Mouse (Mus musculus) heart, postnatal 25 days (tissue): Measurements from ENCODE around the gene Nudt5. TPM values are rescaled to one million over a fixed set of nuclear protein-coding genes. Genes with fewer than 3 reads are reported as not detected.
A peak's percentile ranks its signal among the peaks of the same experiment; 100 is the strongest.

Experiments used
- DNase-seq: peaks from one replicate; pipeline ENCODE4 v3.0.0; 2022; ENCODE audit warnings: low spot score
- intact Hi-C: fragments of 180-260 bp; cut with DNase I; formaldehyde crosslinking; loops from one replicate; pipeline ENCODE4 v1.15.1; 2025
- total RNA-seq, 2 experiments: library from RNA; stranded (reverse); gene quantifications; 2 replicates each; pipeline ENCODE4 v1.2.3; 2021

Gene Nudt5
- total RNA-seq, 2 experiments from 2014 or later, result 13.7 to 15.7 TPM

- DNase-seq, result no peak
- intact Hi-C loops, result no loop called here
These were observed 7.0 kb downstream of the Nudt5 start for GRCm38 (mm10) chr2:5851866-5852265.

DNA sequence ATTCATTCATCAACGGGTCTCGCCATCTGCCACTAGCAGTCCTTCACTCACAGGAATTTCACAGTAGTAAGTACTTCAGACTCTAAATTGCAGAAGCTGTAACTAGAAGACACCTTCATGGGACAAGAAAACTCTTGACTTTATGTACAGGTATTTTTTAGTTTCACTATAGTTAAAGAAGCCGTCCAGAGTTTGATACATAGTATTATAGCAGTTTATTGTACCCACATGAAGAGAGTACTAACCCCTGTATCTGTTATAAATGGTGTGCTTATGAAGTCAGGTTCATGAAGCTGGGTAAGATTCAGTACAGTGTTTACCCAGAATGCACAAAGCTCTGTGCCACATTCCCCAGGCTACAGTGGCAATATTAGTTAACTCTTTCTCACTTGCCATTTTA lies 18.0 kb downstream of the Nudt5 start, which contains the start of gene Gm13199:
Gene Gm13199, minus strand, starts transcription at position 101 of the 400 bp plus-strand sequence.
- no peak for DNase-seq
- intact Hi-C loops, result no loop called here

DNA sequence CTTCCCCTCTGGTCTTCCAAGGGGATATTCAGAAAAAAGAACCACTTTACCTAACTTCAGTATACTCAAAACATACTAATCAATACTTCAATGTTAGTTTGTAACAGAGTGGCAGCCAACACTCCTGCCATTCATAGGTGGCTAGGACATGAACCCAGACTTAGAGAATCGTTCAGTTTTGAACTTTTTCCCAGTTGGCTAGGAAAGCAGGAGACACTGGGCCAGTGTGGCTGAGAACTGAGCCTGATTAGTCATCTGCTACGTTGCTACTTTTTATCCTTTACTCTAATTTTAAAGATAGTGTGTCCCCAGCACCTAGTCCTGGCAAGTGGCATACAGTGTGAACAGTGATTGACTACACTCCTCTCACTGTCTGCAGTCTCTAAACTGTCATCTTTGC lies 22.9 kb downstream of the Nudt5 start:
- intact Hi-C loops, result no loop called here
- DNase-seq, result no peak

DNA sequence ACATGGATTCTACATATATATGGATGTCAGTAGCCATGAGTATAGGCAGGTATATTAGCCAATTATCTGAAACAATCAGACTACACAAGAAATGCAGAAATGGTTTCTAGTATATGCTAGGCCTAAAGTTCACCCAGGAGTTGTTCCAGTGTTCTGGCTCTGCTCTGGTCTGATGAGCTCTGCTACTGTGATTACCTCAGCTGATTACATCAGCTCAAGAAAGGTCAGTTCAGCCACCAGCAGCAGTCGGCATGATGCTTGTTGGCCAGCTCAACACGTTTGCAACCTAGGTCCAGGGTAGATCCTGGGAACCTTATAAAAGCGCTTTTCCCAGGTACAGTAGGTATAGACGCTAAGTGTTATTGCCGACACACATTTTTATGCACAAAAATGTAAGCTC lies 24.9 kb downstream of the Nudt5 start:
- no peak for DNase-seq
- intact Hi-C loops, result no loop called here

- intact Hi-C loops, result no loop called here
- no peak for DNase-seq
These were observed 32.6 kb downstream of the Nudt5 start for GRCm38 (mm10) chr2:5877446-5877845.

DNA sequence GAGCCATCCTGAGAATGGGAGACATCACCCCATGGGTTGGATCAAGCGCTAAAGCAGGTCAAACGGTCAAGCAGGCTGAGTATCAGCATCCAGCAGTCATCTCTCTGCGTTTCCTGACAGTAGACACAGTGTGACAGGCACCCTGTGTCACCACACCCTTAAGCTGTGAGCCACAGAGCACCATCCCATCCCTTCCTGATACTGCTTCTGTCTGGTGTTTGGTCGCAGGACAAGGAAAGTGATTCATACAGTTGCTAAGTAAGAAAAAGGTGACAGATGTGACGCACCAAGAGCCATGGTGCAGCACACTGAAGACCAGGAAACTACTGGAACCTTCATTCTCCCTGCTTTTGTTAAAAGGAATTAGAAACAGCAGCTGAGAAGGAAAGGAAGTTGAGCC lies 44.0 kb downstream of the Nudt5 start:
- no peak for DNase-seq
- intact Hi-C loops, result no loop called here

GRCm38 (mm10) chr2:5889412-5889811 lies 44.6 kb downstream of the Nudt5 start:
- no peak for DNase-seq
- intact Hi-C loops, result no loop called here

DNA sequence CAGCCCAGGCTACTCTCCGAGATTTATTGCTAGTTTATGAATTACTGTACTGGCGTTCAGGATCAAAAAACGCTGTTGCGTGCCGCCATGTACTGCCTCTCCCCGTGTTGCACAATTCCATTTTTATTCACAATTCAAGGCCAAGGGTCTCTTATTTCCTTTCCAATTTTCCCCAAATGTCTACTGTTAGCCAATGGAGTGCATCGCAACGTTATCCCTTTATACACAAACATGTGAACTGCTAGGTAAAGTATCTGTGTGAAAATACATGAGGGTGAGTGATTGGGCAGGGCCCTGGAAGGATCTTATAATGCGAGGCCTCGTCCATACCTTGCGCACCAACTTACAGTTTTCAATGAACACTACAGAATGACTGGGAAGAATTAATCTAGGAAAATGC lies 49.5 kb downstream of the Nudt5 start:
- no peak for DNase-seq
- intact Hi-C loops, result loop anchor here (5.0 kb wide), 1 partner anchor 47 kb away; the partner anchor contains the start of genes Cdc123 and Nudt5

DNA sequence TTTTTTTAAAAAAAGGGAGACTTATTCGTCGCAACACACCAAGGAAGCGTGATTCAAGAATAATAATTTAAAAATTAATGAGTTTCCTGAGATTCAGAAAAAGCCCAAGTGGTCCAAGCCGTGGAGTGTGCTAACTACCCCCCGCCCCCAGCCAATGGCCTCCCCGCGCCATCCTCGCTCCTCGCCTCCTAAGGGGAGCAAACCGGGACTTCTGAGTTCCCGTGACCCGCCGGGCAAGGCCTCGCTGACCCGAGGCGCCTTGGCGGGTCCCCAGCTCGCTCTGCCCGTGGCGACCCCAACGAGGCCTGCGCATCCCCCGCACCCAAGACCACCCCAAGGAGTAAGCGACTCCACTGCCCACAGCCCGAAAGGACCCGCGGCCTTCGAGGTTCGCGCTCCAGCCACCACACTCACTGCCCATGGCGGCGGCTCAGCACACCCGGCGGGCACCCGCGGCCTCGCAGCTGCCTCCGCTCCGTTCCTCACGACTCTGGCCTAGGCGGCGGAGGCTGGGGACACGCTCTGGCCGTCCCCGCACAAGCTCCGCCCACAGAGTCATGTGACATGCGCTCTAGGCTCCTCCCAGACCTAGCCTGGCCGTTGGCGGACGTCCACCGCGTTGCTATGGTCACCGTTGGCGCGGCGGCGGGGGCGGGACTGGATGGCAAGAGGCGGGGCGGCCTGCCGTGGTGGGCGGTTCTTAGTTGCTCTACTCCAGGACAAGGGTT lies 50.2 kb downstream of the Nudt5 start, which contains the start of gene Sec61a2:
Gene Sec61a2, minus strand, starts transcription at position 590 of the 728 bp plus-strand sequence.
- intact Hi-C loops, result loop anchor here (5.0 kb wide), 2 partner anchors 48 to 57 kb away; partner anchors contain the start of genes Cdc123, Nudt5 and Upf2
- DNase-seq, result peak; percentile 93

- DNase-seq, result no peak
- intact Hi-C loops, result no loop called here
These were observed 55.3 kb downstream of the Nudt5 start for GRCm38 (mm10) chr2:5900145-5900544.

- DNase-seq, result no peak
- intact Hi-C loops, result no loop called here
These were observed 61.3 kb downstream of the Nudt5 start for GRCm38 (mm10) chr2:5906092-5906491.

DNA sequence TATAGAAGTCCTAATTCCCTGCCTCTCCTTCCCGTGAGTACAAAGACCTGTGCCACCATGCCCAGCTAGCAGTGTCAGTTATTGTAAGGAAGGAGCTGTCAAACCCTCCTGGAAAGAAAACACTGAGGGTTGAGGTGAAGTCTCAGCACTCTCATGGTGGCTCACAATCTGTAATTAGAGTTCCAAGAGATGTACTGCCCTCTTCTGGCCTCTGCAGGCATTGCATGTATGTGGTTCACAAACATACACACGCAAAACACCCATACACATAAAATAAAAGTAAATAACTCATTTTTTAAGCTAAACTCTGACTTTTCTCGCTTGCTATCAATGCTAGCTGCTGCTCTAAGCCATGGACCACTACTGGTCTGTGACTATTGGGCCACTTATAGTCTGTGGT lies 61.8 kb downstream of the Nudt5 start:
- intact Hi-C loops, result no loop called here
- no peak for DNase-seq

DNA sequence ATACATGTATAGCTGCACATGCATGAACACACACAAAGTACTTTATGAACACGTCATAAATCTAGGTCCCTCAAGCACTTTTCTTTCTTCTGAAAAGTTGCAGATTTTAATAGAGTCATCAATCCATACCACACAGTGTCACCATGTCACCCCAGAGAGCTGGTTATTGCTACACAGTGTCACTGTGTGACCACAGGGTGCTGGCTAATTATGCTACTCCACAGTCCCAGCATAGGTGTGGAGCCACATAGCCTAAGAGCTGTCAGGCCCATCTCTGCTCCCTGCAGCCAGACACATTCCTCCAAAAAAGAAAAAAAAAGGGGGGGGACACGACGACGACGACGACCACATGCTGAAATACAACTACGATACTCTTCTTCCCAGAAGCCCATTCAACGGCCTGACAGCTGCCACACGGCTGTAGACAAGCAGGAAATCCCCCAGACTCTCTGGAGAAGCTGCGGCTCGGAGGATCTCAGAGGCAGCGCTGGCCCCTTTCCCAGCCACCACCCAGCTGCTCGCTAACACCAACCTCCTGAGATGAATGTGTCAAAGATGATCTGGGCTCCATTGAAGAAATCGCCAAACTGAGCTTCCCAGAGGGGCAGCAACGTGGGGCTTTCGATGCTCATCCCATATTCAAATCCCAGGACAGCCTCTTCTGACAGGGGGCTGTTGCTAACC lies 66.6 kb downstream of the Nudt5 start:
- DNase-seq, result no peak
- intact Hi-C loops, result no loop called here

Other genes starting within 250 kb of the Nudt5 start
- gene Camk1d, start 130.5 kb upstream of the Nudt5 start, total RNA-seq, result 1 to 10 TPM; 4.6 to 5.3 TPM
- 10 to 100 TPM; 71.7 to 74.0 TPM for gene Cdc123, start 145 bp downstream of the Nudt5 start, total RNA-seq
- not detected for gene Gm13199, start 17.9 kb downstream of the Nudt5 start, total RNA-seq
- 10 to 100 TPM; 13.9 to 14.1 TPM for gene Sec61a2, start 50.4 kb downstream of the Nudt5 start, total RNA-seq
- gene Dhtkd1, start 97.8 kb downstream of the Nudt5 start, total RNA-seq, result 1 to 10 TPM; 5.1 to 5.5 TPM
- gene Upf2, start 106.5 kb downstream of the Nudt5 start, total RNA-seq, result 10 to 100 TPM; 12.9 to 14.3 TPM